Mouse (Mus musculus) stomach, embryonic 15.5 days (tissue): Measurements from ENCODE around the gene Col1a1. TPM values are rescaled to one million over a fixed set of nuclear protein-coding genes. Genes with fewer than 3 reads are reported as not detected.

Experiments
- ATAC-seq: fragments of 200-750 bp; cut with Nextera tagmentation; 2 replicates; pipeline ENCODE4 v1.8.0; 2017; ENCODE audit warnings: low read depth, moderate number of reproducible peaks, moderate TSS enrichment; ENCODE audit not compliant: insufficient read depth, low FRiP score
- H3K27ac ChIP-seq: fragments of 300-500 bp; sonication (generic); 2 replicates; pipeline ENCODE4 v1.5.1; 2015; ENCODE audit warnings: mild to moderate bottlenecking, inconsistent platforms
- H3K27me3 ChIP-seq: fragments of 300-500 bp; sonication (generic); replicated peaks from 2 replicates; pipeline ENCODE4 v1.6.1; 2015; ENCODE audit warnings: inconsistent platforms
- H3K36me3 ChIP-seq: fragments of 300-500 bp; sonication (generic); 2 replicates; pipeline ENCODE4 v1.6.1; 2015; ENCODE audit warnings: inconsistent platforms
- H3K4me1 ChIP-seq: fragments of 300-500 bp; sonication (generic); 2 replicates; pipeline ENCODE4 v1.6.1; 2015; ENCODE audit warnings: inconsistent platforms
- H3K4me2 ChIP-seq: fragments of 300-500 bp; sonication (generic); 2 replicates; pipeline ENCODE4 v1.6.1; 2015; ENCODE audit warnings: mild to moderate bottlenecking, inconsistent platforms
- H3K4me3 ChIP-seq: fragments of 300-500 bp; sonication (generic); replicated peaks from 2 replicates; pipeline ENCODE4 v1.5.1; 2015; ENCODE audit warnings: inconsistent platforms
- H3K9ac ChIP-seq: fragments of 300-500 bp; sonication (generic); 2 replicates; pipeline ENCODE4 v1.6.1; 2015; ENCODE audit warnings: inconsistent platforms
- H3K9me3 ChIP-seq: fragments of 300-500 bp; sonication (generic); 2 replicates; pipeline ENCODE4 v1.6.1; 2016; ENCODE audit warnings: inconsistent platforms
- WGBS: fragments of 180-500 bp; shearing (Covaris S2); methylation state at CpG from one replicate; pipeline ENCODE4 v1.1.7; 2015; 5-methylcytosine and 5-hydroxymethylcytosine counted together
- polyA plus RNA-seq: library from polyadenylated mRNA; unstranded; fragments of >200 nt; fragmentation: Nextera tagmentation; extraction: Ambion mirVana; gene quantifications from 2 replicates; pipeline ENCODE4 v1.2.1, GENCODE M21; 2015

Gene Col1a1
- polyA plus RNA-seq, 1 experiment from 2014 or later = 1,375 TPM

DNA sequence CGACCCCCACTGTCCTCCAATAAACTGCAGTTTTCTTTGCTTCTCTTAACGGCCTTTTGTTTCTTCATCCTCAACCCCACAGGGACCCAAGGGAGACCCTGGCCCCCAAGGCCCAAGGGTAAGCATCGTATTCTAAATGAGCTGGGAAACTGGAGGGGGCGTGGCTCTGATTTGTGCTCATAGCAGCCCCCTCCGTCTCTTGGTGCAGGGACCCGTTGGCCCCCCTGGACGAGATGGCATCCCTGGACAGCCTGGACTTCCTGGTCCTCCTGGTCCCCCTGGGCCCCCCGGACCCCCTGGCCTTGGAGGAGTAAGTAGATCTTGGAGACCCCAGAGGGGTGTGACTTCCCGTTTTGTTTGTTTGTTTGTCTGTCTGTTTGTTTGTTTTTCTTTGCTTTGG lies 2.3 kb downstream of the Col1a1 start:
- H3K9ac ChIP-seq = peak overlapping the region; percentile 33; the same call in 1 of the 2 replicates
- peak overlapping the region; percentile 94 for H3K27ac ChIP-seq
- H3K4me1 ChIP-seq = peaks cover 33% of the 10 kb centered on the region
- peaks cover 29% of the 10 kb centered on the region for H3K36me3 ChIP-seq
- H3K4me2 ChIP-seq = peak overlapping the region; percentile 68
- no peak for ATAC-seq
- WGBS = 22% methylated on average over 9 of the region's 9 CpGs
- peak overlapping the region; percentile 57 for H3K4me3 ChIP-seq
- no peaks in the 10 kb centered on the region for H3K27me3 ChIP-seq
- no peaks in the 10 kb centered on the region for H3K9me3 ChIP-seq

DNA sequence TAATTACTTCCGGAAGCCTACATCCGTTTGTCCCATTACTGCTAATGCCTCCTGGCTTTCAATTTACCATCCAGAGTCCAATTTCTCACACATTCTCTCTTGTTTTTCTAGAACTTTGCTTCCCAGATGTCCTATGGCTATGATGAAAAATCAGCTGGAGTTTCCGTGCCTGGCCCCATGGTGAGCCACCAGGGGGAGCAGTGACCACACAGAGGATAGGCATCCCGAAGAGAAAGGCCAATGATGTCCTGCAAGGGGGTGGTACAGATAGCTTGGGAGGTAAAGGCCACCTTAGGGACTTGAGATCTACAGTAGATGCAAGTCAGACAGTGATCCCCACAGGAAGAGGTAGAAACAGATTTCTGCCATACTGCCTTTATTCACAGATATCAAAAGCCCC lies 3.3 kb downstream of the Col1a1 start:
- Histone ChIP-seq H3K9ac (no peak overlapping the region), H3K36me3 (peaks cover 35% of the 10 kb centered on the region), H3K9me3 (no peaks in the 10 kb centered on the region), H3K27ac (peak overlapping the region; percentile 94; the same call in 1 of the 2 replicates), H3K4me2 (peak overlapping the region; percentile 68), H3K4me3 (peak overlapping the region; percentile 57), H3K27me3 (no peaks in the 10 kb centered on the region), H3K4me1 (peaks cover 30% of the 10 kb centered on the region)
- 16% methylated on average over 4 of the region's 4 CpGs for WGBS
- ATAC-seq = no peak

DNA sequence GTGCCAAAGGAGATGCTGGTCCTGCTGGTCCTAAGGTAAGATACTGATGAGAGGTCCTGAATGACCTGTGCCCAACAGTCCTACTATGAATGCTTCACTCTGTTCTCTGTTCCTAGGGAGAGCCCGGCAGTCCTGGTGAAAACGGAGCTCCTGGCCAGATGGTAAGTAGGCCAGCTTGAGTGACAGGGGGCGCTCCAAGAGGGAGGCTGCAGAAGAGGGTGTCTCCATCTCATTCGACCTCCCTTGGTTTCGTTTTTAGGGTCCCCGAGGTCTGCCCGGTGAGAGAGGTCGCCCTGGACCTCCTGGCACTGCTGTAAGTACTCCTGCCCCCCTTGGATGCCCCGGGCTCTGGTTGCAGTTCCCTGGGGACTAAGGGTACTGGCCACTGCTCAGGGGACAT lies 5.1 kb downstream of the Col1a1 start:
- Histone ChIP-seq H3K9ac (no peak overlapping the region), H3K27ac (peak overlapping the region; percentile 75), H3K27me3 (no peaks in the 10 kb centered on the region), H3K9me3 (no peaks in the 10 kb centered on the region), H3K4me3 (peak overlapping the region; percentile 3), H3K4me2 (peak overlapping the region; percentile 24), H3K36me3 (peaks cover 52% of the 10 kb centered on the region), H3K4me1 (peaks cover 19% of the 10 kb centered on the region)
- 44% methylated on average over 9 of the region's 9 CpGs for WGBS
- ATAC-seq = no peak

DNA sequence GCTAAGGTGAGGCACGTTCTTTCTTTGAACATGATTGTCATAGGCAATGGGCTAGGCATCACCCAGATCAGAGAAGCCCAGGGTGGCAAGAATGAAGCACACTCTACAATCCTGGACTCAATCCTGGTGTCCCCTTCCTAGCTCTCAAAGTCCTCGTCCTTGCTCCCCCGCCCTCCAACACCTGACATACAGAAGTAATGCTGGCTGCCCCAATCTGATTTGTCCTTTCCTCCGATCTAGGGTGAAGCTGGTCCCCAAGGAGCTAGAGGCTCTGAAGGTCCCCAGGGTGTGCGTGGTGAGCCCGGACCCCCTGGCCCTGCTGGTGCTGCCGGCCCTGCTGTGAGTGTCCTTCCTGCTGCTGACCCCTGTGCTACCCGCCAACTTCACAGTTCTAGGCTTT lies 5.8 kb downstream of the Col1a1 start:
- Histone ChIP-seq H3K27me3 (no peaks in the 10 kb centered on the region), H3K9ac (no peak overlapping the region), H3K9me3 (no peaks in the 10 kb centered on the region), H3K4me2 (peak overlapping the region; percentile 24), H3K4me1 (peaks cover 19% of the 10 kb centered on the region), H3K27ac (peak overlapping the region; percentile 75), H3K36me3 (peaks cover 54% of the 10 kb centered on the region), H3K4me3 (no peak overlapping the region; the same call in 1 of the 2 replicates)
- WGBS = 78% methylated on average over 8 of the region's 8 CpGs
- ATAC-seq = no peak

DNA sequence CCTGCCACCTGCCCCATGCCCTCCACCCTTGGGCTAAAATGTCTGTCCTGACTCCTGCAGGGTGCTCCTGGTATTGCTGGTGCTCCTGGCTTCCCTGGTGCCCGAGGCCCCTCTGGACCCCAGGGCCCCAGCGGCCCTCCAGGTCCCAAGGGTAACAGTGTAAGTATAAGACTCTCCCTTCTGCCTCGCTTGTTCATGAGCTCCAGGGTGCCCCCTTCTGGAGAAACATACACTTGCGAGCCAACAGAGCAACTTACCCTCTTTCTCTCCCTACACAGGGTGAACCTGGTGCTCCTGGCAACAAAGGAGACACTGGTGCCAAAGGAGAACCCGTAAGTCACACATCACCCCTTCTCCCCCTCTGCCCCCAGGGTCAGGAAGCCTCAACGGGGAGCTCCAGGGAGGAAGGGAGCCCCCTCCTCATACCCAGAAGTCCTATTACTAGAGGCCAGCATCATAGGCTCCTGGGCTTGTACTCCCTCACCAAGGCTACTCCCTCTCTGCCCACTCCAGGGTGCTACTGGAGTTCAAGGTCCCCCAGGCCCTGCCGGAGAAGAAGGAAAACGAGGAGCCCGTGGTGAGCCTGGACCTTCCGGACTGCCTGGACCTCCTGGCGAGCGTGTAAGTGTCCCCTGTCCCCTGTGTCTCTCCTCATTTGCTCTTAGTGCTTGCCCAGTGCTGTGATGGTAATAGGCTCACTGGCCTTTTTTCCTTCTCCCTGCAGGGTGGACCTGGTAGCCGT lies 6.4 kb downstream of the Col1a1 start:
- no peaks in the 10 kb centered on the region for H3K9me3 ChIP-seq
- peak overlapping the region; percentile 75 for H3K27ac ChIP-seq
- peak overlapping the region; percentile 24 for H3K4me2 ChIP-seq
- H3K9ac ChIP-seq = no peak overlapping the region
- H3K4me1 ChIP-seq = peaks cover 19% of the 10 kb centered on the region
- WGBS = 50% methylated on average over 13 of the region's 13 CpGs
- ATAC-seq = no peak
- H3K4me3 ChIP-seq = no peak overlapping the region
- no peaks in the 10 kb centered on the region for H3K27me3 ChIP-seq
- peaks cover 60% of the 10 kb centered on the region for H3K36me3 ChIP-seq

DNA sequence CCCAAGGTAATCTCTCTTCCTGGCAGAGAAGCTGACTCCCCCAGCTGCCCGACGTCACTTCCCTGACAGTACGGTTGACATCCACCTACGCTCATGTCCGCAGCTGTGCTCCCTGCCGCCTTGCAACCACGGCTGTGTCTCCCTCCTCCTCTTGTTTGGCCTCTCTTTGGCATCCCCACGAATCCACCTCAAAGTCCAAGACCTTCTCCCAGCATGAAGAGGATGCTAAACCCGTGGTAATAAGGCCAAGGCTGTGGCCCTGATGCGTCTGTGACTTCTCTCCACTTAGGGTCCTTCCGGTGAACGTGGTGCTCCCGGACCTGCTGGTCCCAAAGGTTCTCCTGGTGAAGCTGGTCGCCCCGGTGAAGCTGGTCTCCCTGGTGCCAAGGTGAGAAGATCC lies 7.0 kb downstream of the Col1a1 start:
- no peak overlapping the region for H3K9ac ChIP-seq
- H3K9me3 ChIP-seq = no peaks in the 10 kb centered on the region
- H3K27ac ChIP-seq = peak overlapping the region; percentile 75
- H3K36me3 ChIP-seq = peaks cover 61% of the 10 kb centered on the region
- no peaks in the 10 kb centered on the region for H3K27me3 ChIP-seq
- 68% methylated on average over 15 of the region's 15 CpGs for whole genome bisulfite sequencing
- H3K4me3 ChIP-seq = no peak overlapping the region
- no peak for ATAC-seq
- peak overlapping the region; percentile 24 for H3K4me2 ChIP-seq
- peaks cover 15% of the 10 kb centered on the region for H3K4me1 ChIP-seq

DNA sequence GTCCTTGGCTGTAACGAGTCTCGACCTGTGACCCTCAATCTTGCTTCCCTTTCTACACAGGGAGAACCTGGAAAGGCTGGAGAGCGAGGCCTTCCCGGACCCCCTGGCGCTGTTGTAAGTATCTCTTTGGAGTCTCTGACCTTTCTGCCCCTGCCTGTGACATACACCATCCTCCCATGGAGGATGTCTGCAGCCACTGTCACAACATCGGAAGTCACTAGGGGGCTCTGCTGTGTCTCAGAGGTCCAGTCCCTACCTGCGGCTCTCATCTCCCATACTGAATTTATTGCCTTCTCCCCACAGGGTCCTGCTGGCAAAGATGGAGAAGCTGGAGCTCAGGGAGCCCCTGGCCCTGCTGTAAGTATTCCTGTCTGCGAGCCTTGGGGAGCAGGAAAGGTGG lies 8.3 kb downstream of the Col1a1 start:
- no peaks in the 10 kb centered on the region for H3K9me3 ChIP-seq
- H3K4me2 ChIP-seq = no peak overlapping the region
- no peak for ATAC-seq
- no peaks in the 10 kb centered on the region for H3K27me3 ChIP-seq
- peaks cover 11% of the 10 kb centered on the region for H3K4me1 ChIP-seq
- H3K36me3 ChIP-seq = peaks cover 70% of the 10 kb centered on the region
- WGBS = 25% methylated on average over 8 of the region's 8 CpGs
- peak overlapping the region; percentile 75 for H3K27ac ChIP-seq
- H3K4me3 ChIP-seq = no peak overlapping the region
- no peak overlapping the region for H3K9ac ChIP-seq

DNA sequence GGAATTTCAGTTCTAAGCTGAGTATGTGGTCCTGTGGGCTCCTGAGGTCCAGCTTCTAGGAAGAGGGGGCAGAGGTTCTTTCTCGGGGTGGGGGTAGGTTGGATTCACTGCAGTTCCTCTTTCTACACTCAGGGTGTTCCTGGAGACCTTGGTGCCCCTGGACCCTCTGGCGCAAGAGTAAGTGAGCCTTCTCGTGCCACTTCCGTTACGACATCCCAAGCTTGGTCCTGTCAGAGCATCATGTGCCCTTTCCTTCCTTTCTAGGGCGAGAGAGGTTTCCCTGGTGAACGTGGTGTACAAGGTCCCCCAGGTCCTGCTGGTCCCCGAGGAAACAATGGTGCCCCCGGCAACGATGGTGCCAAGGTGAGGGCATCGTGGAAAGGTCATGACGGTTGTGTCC lies 9.2 kb downstream of the Col1a1 start:
- no peak for ATAC-seq
- Histone ChIP-seq H3K4me2 (peak overlapping the region; percentile 3; the same call in 1 of the 2 replicates), H3K27ac (peak overlapping the region; percentile 75), H3K4me1 (peaks cover 11% of the 10 kb centered on the region; the same call in 1 of the 2 replicates), H3K27me3 (no peaks in the 10 kb centered on the region), H3K9ac (no peak overlapping the region), H3K36me3 (peaks cover 63% of the 10 kb centered on the region), H3K4me3 (no peak overlapping the region), H3K9me3 (no peaks in the 10 kb centered on the region)
- 79% methylated on average over 12 of the region's 12 CpGs for WGBS

DNA sequence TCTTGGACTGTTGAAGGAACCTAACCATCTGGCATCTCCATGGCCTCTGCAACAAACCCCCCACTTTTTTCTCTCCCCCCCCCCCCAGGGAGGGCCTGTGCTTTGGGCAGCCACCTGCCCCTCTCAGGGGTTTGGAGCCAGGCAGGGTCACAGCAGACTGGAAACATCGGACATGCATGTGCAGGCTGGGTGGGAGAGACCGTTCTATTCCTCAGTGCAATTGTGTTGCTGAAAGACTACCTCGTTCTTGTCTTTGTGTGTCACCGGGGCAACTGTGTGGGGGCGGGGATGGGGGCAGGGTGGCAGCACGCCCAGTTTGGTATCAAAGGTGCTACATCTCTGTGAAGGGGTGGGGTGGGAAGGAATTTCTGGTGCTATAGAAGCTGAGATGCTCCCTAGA lies 16.1 kb downstream of the Col1a1 start:
- Histone ChIP-seq H3K4me1 (peaks cover 5% of the 10 kb centered on the region; the same call in 1 of the 2 replicates), H3K27me3 (no peaks in the 10 kb centered on the region), H3K27ac (peak overlapping the region; percentile 5; the same call in 1 of the 2 replicates), H3K9ac (no peak overlapping the region), H3K36me3 (peaks cover 22% of the 10 kb centered on the region), H3K4me3 (no peak overlapping the region), H3K9me3 (no peaks in the 10 kb centered on the region), H3K4me2 (no peak overlapping the region)
- 20% methylated on average over 6 of the region's 6 CpGs for WGBS
- no peak for ATAC-seq

DNA sequence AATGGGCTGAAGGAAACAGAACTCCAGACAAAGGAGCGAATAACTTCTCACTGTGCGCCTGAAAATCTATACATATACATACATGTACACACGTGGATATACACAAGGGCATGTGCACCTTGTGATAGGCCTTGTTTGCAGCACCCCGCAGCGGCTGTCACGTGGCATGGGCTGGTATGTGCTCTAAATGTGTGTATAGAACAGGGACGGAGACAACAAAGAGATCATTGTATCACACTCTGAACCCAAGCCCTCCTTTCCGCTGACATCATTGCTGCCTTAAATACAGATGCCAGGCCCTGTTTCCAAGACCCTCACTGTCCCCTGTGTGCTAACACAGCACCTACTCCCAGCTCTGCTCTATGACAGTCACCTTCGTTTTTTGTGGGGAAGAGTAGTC lies 19.1 kb downstream of the Col1a1 start:
- no peak for ATAC-seq
- Histone ChIP-seq H3K4me3 (no peak overlapping the region), H3K4me2 (no peak overlapping the region), H3K9ac (no peak overlapping the region), H3K27me3 (no peaks in the 10 kb centered on the region), H3K36me3 (0 out of 2 replicates have a peak, but pooled peaks cover 6% of the 10 kb centered on the region), H3K9me3 (no peaks in the 10 kb centered on the region), H3K4me1 (peaks cover 5% of the 10 kb centered on the region), H3K27ac (no peak overlapping the region)
- 72% methylated on average over 9 of the region's 9 CpGs for WGBS

DNA sequence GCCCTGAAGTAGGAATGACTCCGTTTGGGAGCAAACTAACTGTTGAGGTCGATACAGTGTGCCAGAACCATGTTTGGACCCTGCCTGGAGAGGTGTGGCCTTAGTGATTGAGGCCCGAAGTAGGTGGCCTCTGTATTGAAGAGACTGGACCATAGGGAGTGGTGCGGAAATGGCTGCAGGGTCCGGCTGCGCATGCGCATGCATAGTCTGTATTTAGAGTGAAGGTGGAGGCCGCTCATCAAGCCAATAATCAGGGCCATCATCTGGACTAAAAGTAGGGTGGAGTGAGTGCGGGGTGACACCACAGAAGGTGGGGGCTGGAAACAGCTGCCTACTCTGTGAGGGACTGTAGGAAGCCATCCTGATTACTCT lies 21.7 kb downstream of the Col1a1 start:
- 82% methylated on average over 9 of the region's 9 CpGs for WGBS
- Histone ChIP-seq H3K4me3 (no peak overlapping the region), H3K4me1 (no peaks in the 10 kb centered on the region; the same call in 1 of the 2 replicates), H3K27ac (peak overlapping the region; percentile 48; the same call in 1 of the 2 replicates), H3K9ac (no peak overlapping the region), H3K27me3 (no peaks in the 10 kb centered on the region), H3K4me2 (no peak overlapping the region; the same call in 1 of the 2 replicates), H3K9me3 (no peaks in the 10 kb centered on the region), H3K36me3 (no peaks in the 10 kb centered on the region)
- no peak for ATAC-seq

DNA sequence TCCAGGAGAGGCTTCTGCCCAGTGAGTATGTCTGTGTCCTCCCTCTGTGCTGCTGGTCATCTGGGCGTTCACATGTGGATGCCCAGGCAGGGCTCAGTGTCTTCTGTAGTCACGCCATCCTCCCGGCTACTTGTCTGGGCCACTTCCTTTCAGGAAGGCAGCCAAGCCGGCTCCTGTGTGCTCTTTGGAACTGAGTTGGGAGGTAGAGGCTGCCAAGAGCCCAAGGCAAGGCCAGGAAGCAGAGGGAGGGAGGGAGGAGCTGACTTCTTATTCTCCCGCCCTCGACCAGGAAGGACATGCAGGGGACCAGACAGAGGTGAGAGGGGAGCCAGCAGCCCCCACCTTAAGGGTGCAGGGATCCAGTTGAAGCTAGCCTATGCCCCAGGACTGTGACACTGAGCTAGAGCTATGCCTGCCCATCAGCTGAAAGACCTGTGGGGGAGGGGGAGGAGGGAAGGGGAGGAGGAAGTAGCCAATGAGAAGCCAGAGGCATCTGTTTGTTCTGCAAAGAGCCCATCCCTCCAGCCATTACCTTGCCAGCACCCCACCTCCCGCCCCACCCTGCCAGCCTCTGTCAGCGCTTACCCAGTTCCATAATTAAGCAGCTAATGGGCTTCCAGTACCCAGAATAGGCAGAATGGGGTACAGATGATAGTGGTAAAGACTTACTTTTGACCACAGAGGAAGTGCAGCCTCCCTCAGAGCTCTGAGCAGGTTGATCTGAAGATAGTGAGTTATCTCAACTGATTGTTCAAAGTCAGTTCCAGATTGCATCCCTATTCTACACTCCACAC lies 22.2 kb downstream of the Col1a1 start:
- WGBS = 13% methylated on average over 8 of the region's 8 CpGs
- Histone ChIP-seq H3K4me3 (no peak overlapping the region), H3K36me3 (no peaks in the 10 kb centered on the region), H3K27ac (peak overlapping the region; percentile 48; the same call in 1 of the 2 replicates), H3K27me3 (no peaks in the 10 kb centered on the region), H3K9me3 (no peaks in the 10 kb centered on the region), H3K4me1 (no peaks in the 10 kb centered on the region; the same call in 1 of the 2 replicates), H3K4me2 (peak overlapping the region; percentile 22), H3K9ac (no peak overlapping the region)
- ATAC-seq = peak; percentile 40
